Mouse (Mus musculus) ES-E14 (cell line): ENCODE data around the gene Tfeb. TPM values are rescaled to one million over a fixed set of nuclear protein-coding genes. Genes with fewer than 3 reads are reported as not detected.

Source experiments
- DNase-seq: peaks from one replicate; pipeline ENCODE4 v3.0.0-alpha.2; 2013; ENCODE audit warnings: low read depth, low spot score
- H3K27ac ChIP-seq: 2 replicates; pipeline ENCODE4 v1.5.1; 2012; ENCODE audit warnings: low read depth, mild to moderate bottlenecking, low read length, moderate library complexity, mixed read lengths; ENCODE audit not compliant: poor library complexity, insufficient read depth, severe bottlenecking
- H3K36me3 ChIP-seq: 2 replicates; pipeline ENCODE4 v1.6.1; 2012; ENCODE audit warnings: mild to moderate bottlenecking, low read length, moderate library complexity, mixed read lengths; ENCODE audit not compliant: control insufficient read depth, poor library complexity, insufficient read depth, severe bottlenecking
- H3K4me1 ChIP-seq, 2 experiments: fragments of 150-350 bp in 1 of 2; sonication (generic) in 1 of 2; 2 replicates each; pipeline ENCODE4 v1.6.1; 2012; ENCODE audit warnings: low read length in 2 of 2, mild to moderate bottlenecking in 1 of 2, mixed read lengths in 1 of 2; ENCODE audit not compliant: control insufficient read depth in 2 of 2, insufficient read depth in 2 of 2, poor library complexity in 1 of 2
- H3K4me3 ChIP-seq, 2 experiments: fragments of 150-350 bp in 1 of 2; sonication (generic) in 1 of 2; 2 replicates each; pipeline ENCODE4 v1.5.1; 2012; ENCODE audit warnings: low read length in 2 of 2, low read depth in 1 of 2, mild to moderate bottlenecking in 1 of 2, mixed read lengths in 1 of 2; ENCODE audit not compliant: insufficient read depth in 1 of 2, poor library complexity in 1 of 2, severe bottlenecking in 1 of 2
- H3K9ac ChIP-seq: 2 replicates; pipeline ENCODE4 v1.6.1; 2012; ENCODE audit warnings: low read depth, mild to moderate bottlenecking, low read length, mixed read lengths; ENCODE audit not compliant: poor library complexity, insufficient read depth, severe bottlenecking
- H3K9me3 ChIP-seq: fragments of 150-350 bp; sonication (generic); 2 replicates; pipeline ENCODE4 v1.6.1; 2012; ENCODE audit warnings: low read depth, mild to moderate bottlenecking, low read length; ENCODE audit not compliant: control insufficient read depth, insufficient read depth
- CHD2 ChIP-seq: IDR thresholded peaks from 2 replicates; pipeline ENCODE4 v1.6.1; 2014; ENCODE audit warnings: mild to moderate bottlenecking, low read depth, low read length, inconsistent platforms
- HCFC1 ChIP-seq: IDR thresholded peaks from 2 replicates; pipeline ENCODE4 v1.6.1; 2012; ENCODE audit warnings: low read length, inconsistent platforms, borderline replicate concordance; ENCODE audit not compliant: insufficient read depth
- MAFK ChIP-seq: IDR thresholded peaks from 2 replicates; pipeline ENCODE4 v1.6.1; 2014; ENCODE audit warnings: mild to moderate bottlenecking, low read depth, low read length, inconsistent platforms; ENCODE audit not compliant: insufficient read depth
- ZC3H11A ChIP-seq: IDR thresholded peaks from 2 replicates; pipeline ENCODE4 v1.6.1; 2012; ENCODE audit warnings: low read depth, mild to moderate bottlenecking, inconsistent platforms, low read length, borderline replicate concordance
- ZNF384 ChIP-seq: IDR thresholded peaks from 2 replicates; pipeline ENCODE4 v1.6.1; 2012; ENCODE audit warnings: low read depth, low read length, inconsistent platforms
- in situ Hi-C, 2 experiments: fragments of 600-800 bp; cut with MboI; formaldehyde crosslinking; loops; one replicate each; pipeline ENCODE4 v1.15.1; 2025; ENCODE audit warnings: low sequenced_read_pairs in 2 of 2, inconsistent platforms in 1 of 2; ENCODE audit not compliant: unreplicated experiment in 2 of 2
- total RNA-seq: library from RNA; depleted of rRNA; stranded (reverse); fragments of 300-350 nt; gene quantifications from 2 replicates; pipeline ENCODE4 v1.2.3, GENCODE M21; 2012

Tfeb gene
- total RNA-seq, 1 experiment: 21.0 TPM

DNA sequence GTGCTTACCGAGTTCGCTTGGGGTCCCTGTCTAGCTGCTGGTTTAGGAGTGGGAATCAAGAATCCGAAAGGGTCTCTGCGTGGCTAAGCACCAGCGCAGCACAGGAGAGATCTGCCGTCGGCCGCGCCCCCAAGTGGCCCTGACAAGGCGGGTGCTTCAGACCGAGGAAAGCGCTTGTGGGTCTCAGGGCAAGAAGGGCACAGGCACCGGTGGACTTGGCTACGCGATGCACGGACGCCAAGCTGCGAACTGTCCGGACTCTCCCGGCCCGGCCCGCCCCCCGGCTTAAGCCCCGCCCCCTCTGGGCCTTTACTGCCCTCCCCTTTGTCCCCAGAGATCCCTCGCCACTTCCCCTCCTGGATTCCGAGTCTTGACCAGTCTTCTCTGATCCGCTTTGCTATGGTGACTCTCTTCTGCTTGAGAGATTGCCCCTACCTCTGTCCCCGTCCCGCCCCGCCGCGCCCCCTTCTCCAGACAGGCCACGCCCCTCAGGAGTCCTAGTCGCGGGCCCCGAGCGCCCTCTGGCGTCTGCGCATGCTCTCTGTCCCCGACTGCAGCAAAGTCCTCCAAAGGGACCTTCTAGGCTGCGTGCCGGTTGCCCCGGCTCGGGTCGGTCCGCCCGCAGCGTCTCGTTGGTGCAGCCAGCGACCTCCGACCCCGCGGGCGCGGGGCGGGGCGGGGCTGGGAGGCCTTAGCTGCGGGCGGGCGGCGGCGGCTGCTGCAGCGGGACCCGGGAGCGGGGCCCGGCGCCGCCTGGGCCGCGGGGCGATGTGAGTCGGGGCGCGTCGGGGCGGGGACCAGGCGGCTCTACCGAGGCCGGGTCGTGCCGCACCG, 42.1 kb upstream of the Tfeb start, which contains the start of gene Prickle4:
Prickle4 (minus strand) TSS at position 234 of the 834 bp plus-strand sequence.
- Histone ChIP-seq H3K36me3 (peaks cover 3% of the 10 kb centered on the region; the same call in 1 of the 2 replicates), H3K27ac (no peak within 1 kb of the TSS; the same call in 1 of the 2 replicates), H3K9ac (peak within 1 kb of the TSS; percentile 77), H3K9me3 (no peaks in the 10 kb centered on the region), H3K4me1 (peaks cover 0 to 5% of the 10 kb centered on the region in 2 experiments; a peak in 1 of 4 replicates), H3K4me3 (peak within 1 kb of the TSS; percentile 86 to 90)
- in situ Hi-C loops: no loop called here
- DNase-seq: peak; percentile 93
- TF ChIP-seq HCFC1: peak; percentile 66; the same call in 1 of the 2 replicates
- TF ChIP-seq MAFK: no peak
- no peak for TF ChIP-seq CHD2
- 0 out of 2 replicates have a peak, but pooled peaks have one; percentile 15 for TF ChIP-seq ZC3H11A
- no peak for TF ChIP-seq ZNF384

DNA sequence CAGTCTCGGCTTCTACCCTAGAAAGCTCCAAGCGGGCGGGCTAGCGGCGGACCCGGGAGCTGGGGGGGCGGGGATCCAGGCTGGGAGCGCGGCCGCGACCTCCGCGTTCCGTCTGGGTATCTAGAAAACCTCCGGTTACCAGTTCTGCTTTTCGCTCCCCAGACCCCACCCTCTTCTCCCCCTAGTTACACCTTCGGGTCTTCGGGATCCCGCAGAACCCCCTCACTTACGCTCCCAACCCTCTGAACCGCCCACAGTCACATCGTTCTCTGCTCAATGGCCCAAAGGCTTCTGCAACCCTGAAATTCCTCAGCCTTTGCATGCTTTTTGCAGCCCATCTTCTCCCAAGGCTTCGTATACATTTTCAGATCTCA, 41.5 kb upstream of the Tfeb start:
- in situ Hi-C loops: no loop called here
- peak overlapping the region; percentile 77 for H3K9ac ChIP-seq
- TF ChIP-seq ZC3H11A (no peak), CHD2 (no peak), HCFC1 (no peak), MAFK (no peak), ZNF384 (no peak)
- H3K4me3 ChIP-seq: peak overlapping the region; percentile 86 to 90
- DNase-seq: no peak
- peaks cover 7% of the 10 kb centered on the region; the same call in 1 of the 2 replicates for H3K36me3 ChIP-seq
- H3K4me1 ChIP-seq: peaks cover 0 to 6% of the 10 kb centered on the region in 2 experiments; a peak in 1 of 4 replicates
- no peaks in the 10 kb centered on the region for H3K9me3 ChIP-seq
- H3K27ac ChIP-seq: no peak overlapping the region

DNA sequence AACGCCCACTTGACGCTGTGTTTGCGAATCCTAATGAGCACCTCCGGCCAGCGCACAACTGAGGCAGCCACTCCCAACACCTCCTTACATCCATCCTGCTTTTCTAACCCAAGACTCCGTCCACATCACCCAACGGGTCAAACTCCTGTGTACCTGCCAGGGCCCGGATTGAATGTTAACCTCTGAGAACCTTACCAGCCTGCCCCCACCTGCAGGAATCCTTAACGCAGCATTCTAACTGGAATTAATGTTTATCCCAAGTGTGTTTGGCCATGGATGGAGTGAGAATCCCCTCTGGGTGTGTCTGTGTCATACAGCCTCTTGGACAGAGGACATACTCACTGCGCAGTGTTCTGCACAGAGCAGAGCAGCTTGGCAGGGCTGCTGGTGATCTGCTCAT, 38.7 kb upstream of the Tfeb start:
- Histone ChIP-seq H3K9ac (no peak overlapping the region; the same call in 1 of the 2 replicates), H3K4me1 (peaks cover 0 to 20% of the 10 kb centered on the region in 2 experiments; a peak in 2 of 4 replicates), H3K4me3 (no peak overlapping the region), H3K27ac (no peak overlapping the region), H3K9me3 (no peaks in the 10 kb centered on the region), H3K36me3 (peaks cover 14% of the 10 kb centered on the region; the same call in 1 of the 2 replicates)
- no peak for DNase-seq
- in situ Hi-C loops: no loop called here
- TF ChIP-seq ZC3H11A (no peak), CHD2 (no peak), HCFC1 (no peak), MAFK (no peak), ZNF384 (no peak)

DNA sequence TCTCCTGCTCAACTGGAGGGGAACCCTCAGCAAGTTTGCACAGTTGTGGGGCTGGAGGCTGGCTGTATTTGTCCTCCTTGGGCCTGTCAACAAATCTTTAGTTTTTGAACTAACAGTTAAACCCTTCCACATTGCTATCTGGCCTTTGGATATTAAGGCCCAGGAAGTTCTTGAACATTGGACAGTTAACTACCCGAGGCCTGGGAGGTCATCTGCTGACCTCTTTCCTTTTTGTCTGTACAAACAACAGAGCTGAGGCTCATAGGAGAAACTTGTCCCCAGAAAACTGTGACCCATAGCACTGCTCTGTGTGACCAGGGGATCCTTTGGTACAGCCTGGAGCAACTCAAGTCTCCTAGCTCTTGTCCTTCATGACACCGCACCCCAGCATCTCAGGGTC, 37.8 kb upstream of the Tfeb start:
- H3K9ac ChIP-seq: no peak overlapping the region
- H3K4me3 ChIP-seq: no peak overlapping the region
- peaks cover 0 to 17% of the 10 kb centered on the region in 2 experiments; a peak in 2 of 4 replicates for H3K4me1 ChIP-seq
- H3K36me3 ChIP-seq: peaks cover 14% of the 10 kb centered on the region; the same call in 1 of the 2 replicates
- in situ Hi-C loops: no loop called here
- TF ChIP-seq ZNF384: no peak
- TF ChIP-seq HCFC1: no peak
- no peak for TF ChIP-seq ZC3H11A
- no peak for TF ChIP-seq CHD2
- TF ChIP-seq MAFK: no peak
- H3K27ac ChIP-seq: no peak overlapping the region
- no peak for DNase-seq
- H3K9me3 ChIP-seq: no peaks in the 10 kb centered on the region
